Mouse (Mus musculus) hindbrain, embryonic 14.5 days (tissue): Measurements from ENCODE around the gene Ssr2. TPM values are rescaled to one million over a fixed set of nuclear protein-coding genes. Genes with fewer than 3 reads are reported as not detected.
A peak's percentile ranks its signal among the peaks of the same experiment; 100 is the strongest.

ENCODE experiments used
- ATAC-seq: fragments of 200-750 bp; cut with Nextera tagmentation; 2 replicates; pipeline ENCODE4 v1.8.0; 2017; ENCODE audit warnings: moderate number of reproducible peaks, mild to moderate bottlenecking, moderate TSS enrichment, moderate library complexity; ENCODE audit not compliant: low FRiP score
- DNase-seq: peaks from one replicate; pipeline ENCODE4 v3.0.0-alpha.2; 2015; ENCODE audit warnings: low spot score
- H3K27ac ChIP-seq: fragments of 300-500 bp; sonication (generic); 2 replicates; pipeline ENCODE4 v1.5.1; 2014; ENCODE audit warnings: mild to moderate bottlenecking, moderate library complexity
- H3K27me3 ChIP-seq: fragments of 300-500 bp; sonication (generic); 2 replicates; pipeline ENCODE4 v1.6.1; 2014; ENCODE audit warnings: mild to moderate bottlenecking, low read length, mixed read lengths; ENCODE audit not compliant: control insufficient read depth, insufficient read depth
- H3K36me3 ChIP-seq: fragments of 300-500 bp; sonication (generic); replicated peaks from 2 replicates; pipeline ENCODE4 v1.6.1; 2014; ENCODE audit not compliant: control insufficient read depth, insufficient read depth
- H3K4me1 ChIP-seq: fragments of 300-500 bp; sonication (generic); replicated peaks from 2 replicates; pipeline ENCODE4 v1.6.1; 2014; ENCODE audit warnings: antibody characterized with exemption, low read length, mixed read lengths; ENCODE audit not compliant: control insufficient read depth, insufficient read depth
- H3K4me2 ChIP-seq: fragments of 300-500 bp; sonication (generic); replicated peaks from 2 replicates; pipeline ENCODE4 v1.6.1; 2014; ENCODE audit warnings: mild to moderate bottlenecking, moderate library complexity
- H3K4me3 ChIP-seq: fragments of 300-500 bp; sonication (generic); replicated peaks from 2 replicates; pipeline ENCODE4 v1.5.1; 2014; ENCODE audit warnings: mild to moderate bottlenecking, low read length
- H3K9ac ChIP-seq: fragments of 300-500 bp; sonication (generic); 2 replicates; pipeline ENCODE4 v1.6.1; 2014
- H3K9me3 ChIP-seq: fragments of 300-500 bp; sonication (generic); 2 replicates; pipeline ENCODE4 v1.6.1; 2016; ENCODE audit warnings: low read length; ENCODE audit not compliant: control insufficient read depth
- WGBS: fragments of 180-500 bp; shearing (Covaris S2); extraction: QIAGEN DNeasy Blood & Tissue Kit; methylation state at CpG from one replicate; pipeline ENCODE4 v1.1.7; 2014; 5-methylcytosine and 5-hydroxymethylcytosine counted together
- polyA plus RNA-seq: library from polyadenylated mRNA; unstranded; fragments of >200 nt; fragmentation: Nextera tagmentation; extraction: Ambion mirVana; gene quantifications from 2 replicates; pipeline ENCODE4 v1.2.1, GENCODE M21; 2014

The Ssr2 gene
- polyA plus RNA-seq, 1 experiment from 2014 or later: 129 TPM

DNA sequence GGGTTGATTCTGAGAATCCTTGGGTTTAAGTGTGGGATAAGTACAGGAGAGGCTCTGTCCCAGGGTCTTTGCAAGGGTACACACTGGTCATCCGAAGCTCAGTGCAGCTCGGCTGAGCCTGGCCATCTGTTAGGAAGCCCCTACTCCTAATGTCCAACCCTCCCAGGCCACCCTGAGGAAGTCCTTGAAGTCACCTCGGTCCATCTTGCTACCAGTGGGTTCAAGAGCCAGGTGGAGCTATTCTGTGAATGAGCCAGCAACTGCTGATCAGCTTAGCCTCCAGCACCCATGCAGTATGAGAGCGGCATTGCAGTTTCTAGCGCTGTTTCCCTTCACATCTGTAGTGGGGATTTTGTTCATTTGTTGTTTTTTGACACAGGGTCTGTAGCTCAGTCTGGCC, 35.6 kb upstream of the Ssr2 start:
- DNase-seq (no peak), ATAC-seq (no peak)
- Histone ChIP-seq H3K4me3 (no peak overlapping the region), H3K4me2 (0 out of 2 replicates have a peak overlapping the region, but pooled peaks have one; percentile 3), H3K27me3 (no peaks in the 10 kb centered on the region), H3K9me3 (no peaks in the 10 kb centered on the region), H3K9ac (peak overlapping the region; percentile 34; the same call in 1 of the 2 replicates), H3K27ac (peak overlapping the region; percentile 70; the same call in 1 of the 2 replicates), H3K36me3 (peaks cover 60% of the 10 kb centered on the region), H3K4me1 (peaks cover 55% of the 10 kb centered on the region)
- WGBS: 57% methylated on average over 5 of the region's 5 CpGs

DNA sequence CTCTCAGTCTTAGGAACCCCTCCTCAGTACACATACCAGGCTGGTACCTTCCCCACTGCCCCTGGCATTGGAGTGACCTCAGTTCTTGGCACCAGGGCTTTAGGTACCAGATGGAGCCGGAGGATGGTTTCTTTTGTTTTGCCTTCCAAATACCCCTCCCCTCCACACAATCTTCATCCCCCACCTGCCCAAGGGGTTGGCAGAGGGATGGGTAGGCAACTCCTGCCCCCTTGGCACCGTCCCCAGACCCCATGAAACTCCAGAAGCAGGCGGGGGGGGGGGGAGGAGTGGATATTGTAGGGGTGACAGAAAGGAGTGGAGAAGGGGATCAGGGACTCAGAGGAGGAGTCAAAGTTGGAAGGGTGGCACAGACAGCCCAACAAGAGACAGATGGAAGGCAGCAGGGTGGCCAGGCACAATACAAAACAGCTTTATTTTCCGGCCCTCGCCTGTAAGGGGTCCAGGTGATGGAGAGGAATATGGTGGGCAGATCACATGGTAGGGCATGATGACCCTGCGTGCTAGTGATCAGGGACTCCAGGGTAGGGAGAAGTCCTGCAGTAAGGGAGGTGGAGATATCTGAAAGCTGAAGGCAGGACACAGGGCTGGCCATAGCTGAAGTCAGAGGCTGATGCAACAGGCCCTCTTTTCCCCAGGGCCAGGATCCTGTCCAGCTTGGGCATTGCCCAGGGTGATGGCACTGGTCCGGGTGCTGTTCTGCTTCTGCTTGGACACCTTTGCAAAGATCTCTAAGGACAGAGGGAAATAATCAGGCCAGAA, 33.9 kb upstream of the Ssr2 start:
- Histone ChIP-seq H3K4me3 (no peak overlapping the region), H3K4me1 (peaks cover 38% of the 10 kb centered on the region), H3K4me2 (no peak overlapping the region), H3K27ac (0 out of 2 replicates have a peak overlapping the region, but pooled peaks have one; percentile 41), H3K9ac (no peak overlapping the region), H3K36me3 (peaks cover 44% of the 10 kb centered on the region), H3K27me3 (no peaks in the 10 kb centered on the region), H3K9me3 (no peaks in the 10 kb centered on the region)
- no peak for DNase-seq
- ATAC-seq: peak; percentile 35
- 47% methylated on average over 6 of the region's 7 CpGs for WGBS

DNA sequence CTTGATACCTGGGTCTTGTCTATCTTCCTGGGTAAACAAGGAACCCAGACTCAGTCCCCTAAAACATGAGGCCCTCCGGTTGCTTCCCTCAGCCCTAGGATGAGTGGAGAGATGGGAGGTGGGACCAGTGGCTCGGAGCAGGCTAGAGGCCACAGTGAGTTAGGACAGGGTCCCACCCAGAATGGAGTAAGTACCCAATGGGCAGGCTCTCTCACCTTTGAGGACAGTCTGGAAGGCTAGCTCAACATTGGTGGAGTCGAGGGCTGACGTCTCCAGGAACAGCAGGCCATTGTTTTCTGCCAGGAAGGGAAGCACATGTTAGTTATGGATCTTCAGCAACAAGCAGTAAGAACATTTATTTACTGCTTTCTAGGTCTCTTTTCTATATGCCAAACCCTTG, 33.2 kb upstream of the Ssr2 start:
- H3K27me3 ChIP-seq: no peaks in the 10 kb centered on the region
- H3K9me3 ChIP-seq: no peaks in the 10 kb centered on the region
- H3K9ac ChIP-seq: no peak overlapping the region
- DNase-seq: no peak
- 74% methylated on average over 4 of the region's 4 CpGs for WGBS
- H3K4me2 ChIP-seq: no peak overlapping the region
- H3K4me1 ChIP-seq: peaks cover 31% of the 10 kb centered on the region
- ATAC-seq: no peak
- H3K36me3 ChIP-seq: peaks cover 37% of the 10 kb centered on the region
- no peak overlapping the region for H3K4me3 ChIP-seq
- H3K27ac ChIP-seq: 0 out of 2 replicates have a peak overlapping the region, but pooled peaks have one; percentile 41

DNA sequence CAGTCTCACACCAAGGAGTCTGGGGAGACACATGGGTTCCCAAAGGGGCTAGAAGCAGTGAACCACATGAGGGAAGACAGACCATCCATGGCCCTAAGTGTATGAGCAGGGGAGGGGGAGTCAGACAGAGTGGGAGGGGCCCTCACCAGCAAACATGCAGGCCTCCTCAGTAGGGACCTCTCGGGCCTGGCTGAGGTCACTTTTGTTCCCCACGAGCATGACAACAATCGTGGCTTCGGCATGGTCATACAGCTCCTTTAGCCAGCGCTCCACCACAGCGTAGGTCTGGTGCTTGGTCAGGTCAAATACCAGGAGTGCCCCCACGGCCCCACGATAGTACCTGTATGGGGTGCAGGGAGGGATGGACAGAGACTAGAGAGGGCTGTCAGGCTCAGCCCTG, 32.5 kb upstream of the Ssr2 start:
- peaks cover 25% of the 10 kb centered on the region for H3K4me1 ChIP-seq
- no peak overlapping the region for H3K4me3 ChIP-seq
- H3K27me3 ChIP-seq: no peaks in the 10 kb centered on the region
- H3K9ac ChIP-seq: no peak overlapping the region
- 82% methylated on average over 8 of the region's 8 CpGs for WGBS
- no peaks in the 10 kb centered on the region for H3K9me3 ChIP-seq
- peaks cover 30% of the 10 kb centered on the region for H3K36me3 ChIP-seq
- no peak for ATAC-seq
- no peak for DNase-seq
- H3K4me2 ChIP-seq: no peak overlapping the region
- no peak overlapping the region for H3K27ac ChIP-seq

DNA sequence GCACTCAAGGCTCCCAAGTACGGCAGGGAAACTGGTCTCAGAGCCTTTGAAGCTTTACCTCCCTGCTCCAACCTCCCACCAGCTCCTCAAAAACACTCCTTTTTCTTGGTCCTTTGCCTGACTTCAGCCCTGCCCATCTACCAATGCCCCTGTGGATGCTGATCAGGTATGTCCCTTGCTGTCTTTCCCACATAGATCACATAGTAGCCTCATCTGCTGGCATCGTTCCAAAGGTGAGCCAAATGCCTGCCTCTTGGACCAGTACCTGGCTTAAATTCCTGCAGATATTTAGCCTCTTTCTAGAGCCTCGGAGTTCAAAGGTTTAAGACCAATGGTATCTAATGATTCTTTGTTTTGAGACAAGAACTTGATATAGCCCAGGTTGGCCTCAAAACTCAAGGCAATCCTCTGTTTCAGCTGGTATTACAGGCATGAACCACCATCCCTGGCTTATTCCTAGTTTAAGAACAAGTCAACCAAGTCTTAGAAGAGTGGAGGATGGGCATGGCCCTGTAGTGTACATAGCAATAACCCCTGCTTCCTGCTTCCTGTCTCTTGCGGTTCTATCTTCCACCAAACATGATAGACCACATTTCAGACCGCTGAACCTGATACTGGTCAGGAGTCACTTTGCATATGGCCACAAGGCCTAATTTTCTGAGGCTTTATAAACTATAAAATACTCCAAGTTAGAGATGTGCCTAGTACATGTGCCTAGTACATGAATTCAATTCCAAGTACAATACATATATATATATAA, 31.8 kb upstream of the Ssr2 start:
- Histone ChIP-seq H3K27me3 (no peaks in the 10 kb centered on the region), H3K9ac (no peak overlapping the region), H3K9me3 (no peaks in the 10 kb centered on the region), H3K27ac (no peak overlapping the region), H3K36me3 (peaks cover 24% of the 10 kb centered on the region), H3K4me3 (no peak overlapping the region), H3K4me1 (peaks cover 18% of the 10 kb centered on the region), H3K4me2 (no peak overlapping the region)
- ATAC-seq (no peak), DNase-seq (no peak)
- 74% methylated on average over 5 of the region's 5 CpGs for WGBS

DNA sequence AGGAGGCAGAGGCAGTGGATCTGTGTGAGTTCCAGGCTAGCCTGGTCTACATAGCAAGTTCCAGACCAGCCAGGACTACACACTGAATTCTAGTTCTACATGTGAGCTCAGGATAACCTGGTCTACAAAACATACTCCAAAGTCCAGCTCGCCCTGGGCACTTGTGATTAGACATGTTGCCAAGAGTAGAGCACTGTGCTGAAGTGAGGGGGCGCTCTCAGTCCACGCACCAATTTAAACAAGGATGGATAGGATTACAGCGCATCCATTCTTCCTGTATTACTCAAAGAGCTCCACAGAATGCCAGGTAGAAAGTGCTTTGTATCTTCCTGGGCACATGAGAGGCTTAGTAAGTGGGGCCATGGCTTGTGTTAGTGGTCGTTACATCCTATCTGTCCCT, 31.2 kb upstream of the Ssr2 start:
- Histone ChIP-seq H3K9ac (no peak overlapping the region), H3K9me3 (no peaks in the 10 kb centered on the region)
- WGBS: 44% methylated on average over 5 of the region's 5 CpGs

DNA sequence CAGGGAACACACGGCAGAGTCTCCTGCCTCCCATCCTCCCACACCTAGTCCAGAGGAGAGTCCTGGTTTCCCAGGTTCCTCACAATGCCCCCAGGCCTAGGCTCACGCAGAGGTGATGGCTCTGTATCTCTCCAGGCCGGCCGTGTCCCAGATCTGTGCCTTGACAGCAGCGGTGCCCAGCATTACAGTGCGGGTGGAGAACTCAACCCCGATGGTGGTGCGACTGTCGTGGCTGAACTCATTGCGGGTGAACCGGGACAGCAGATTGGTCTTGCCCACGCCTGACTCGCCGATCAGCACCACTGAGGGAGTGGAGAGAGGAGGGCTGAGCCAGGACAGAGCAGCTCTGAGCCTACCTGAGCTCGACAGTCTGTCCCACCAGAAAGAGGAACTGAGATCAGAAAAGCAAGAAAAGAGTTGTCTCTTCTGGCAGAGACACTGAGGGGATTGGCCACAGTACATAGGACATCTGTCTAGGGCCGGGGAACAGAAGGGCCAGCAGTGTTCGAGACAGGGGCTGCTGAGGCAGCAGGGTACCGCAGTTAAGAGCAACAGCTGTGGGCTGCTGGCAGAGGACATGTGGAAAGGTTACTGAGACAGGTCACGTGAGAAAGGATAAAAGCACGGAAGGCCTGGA, 30.6 kb upstream of the Ssr2 start:
- H3K9ac ChIP-seq: no peak overlapping the region
- H3K4me1 ChIP-seq: peaks cover 9% of the 10 kb centered on the region
- no peak for DNase-seq
- no peak overlapping the region for H3K4me2 ChIP-seq
- WGBS: 72% methylated on average over 20 of the region's 20 CpGs
- no peak for ATAC-seq
- no peaks in the 10 kb centered on the region for H3K9me3 ChIP-seq
- no peak overlapping the region for H3K4me3 ChIP-seq
- no peak overlapping the region for H3K27ac ChIP-seq
- peaks cover 15% of the 10 kb centered on the region for H3K36me3 ChIP-seq
- no peaks in the 10 kb centered on the region for H3K27me3 ChIP-seq

More for the DNA sequence above, 31.2 kb upstream of the Ssr2 start:
- peaks cover 19% of the 10 kb centered on the region for H3K36me3 ChIP-seq
- no peak overlapping the region for H3K4me3 ChIP-seq
- H3K4me1 ChIP-seq: peaks cover 14% of the 10 kb centered on the region
- H3K27ac ChIP-seq: no peak overlapping the region
- no peak for ATAC-seq
- H3K4me2 ChIP-seq: no peak overlapping the region
- no peaks in the 10 kb centered on the region for H3K27me3 ChIP-seq
- no peak for DNase-seq

DNA sequence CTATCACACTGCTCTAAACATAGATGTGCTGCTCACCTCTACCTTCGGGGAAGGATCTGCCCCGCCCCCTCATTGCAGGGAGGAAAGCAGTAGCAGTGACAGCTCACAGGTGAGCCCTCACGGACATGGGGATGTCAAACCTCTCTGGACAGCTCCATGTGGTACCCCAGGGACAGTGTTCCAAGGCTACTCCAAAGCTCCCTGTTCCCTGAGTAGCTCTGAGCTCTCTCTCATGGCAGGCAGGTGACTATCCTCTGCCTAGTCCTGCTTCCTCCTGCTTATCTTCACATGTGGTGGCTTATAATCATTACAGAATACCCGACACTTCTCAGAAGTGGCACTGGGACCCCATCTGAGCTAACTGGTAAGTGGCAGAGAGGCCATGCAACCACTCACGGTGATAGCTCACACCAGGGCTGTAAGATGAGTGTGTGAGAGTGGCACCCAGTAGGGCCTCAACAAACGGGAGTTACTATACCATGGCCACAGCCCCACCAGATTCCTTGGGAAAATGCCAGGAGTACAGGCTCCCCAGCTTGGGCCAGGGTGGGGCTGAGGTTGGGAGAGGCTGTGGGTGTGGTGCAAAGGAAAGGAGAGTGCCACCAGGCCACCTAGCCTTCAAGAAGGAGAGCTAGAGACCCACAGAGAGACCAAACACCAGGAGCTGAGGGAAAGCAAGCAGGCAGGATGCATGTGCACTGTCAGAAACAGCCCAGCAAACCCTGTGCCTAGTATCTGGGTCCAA, 28.8 kb upstream of the Ssr2 start:
- no peak for DNase-seq
- no peak overlapping the region for H3K27ac ChIP-seq
- peaks cover 2% of the 10 kb centered on the region for H3K4me1 ChIP-seq
- H3K4me2 ChIP-seq: no peak overlapping the region
- ATAC-seq: no peak
- H3K9me3 ChIP-seq: no peaks in the 10 kb centered on the region
- no peak overlapping the region for H3K9ac ChIP-seq
- WGBS: 83% methylated on average over 6 of the region's 6 CpGs
- H3K4me3 ChIP-seq: no peak overlapping the region
- H3K27me3 ChIP-seq: no peaks in the 10 kb centered on the region
- no peaks in the 10 kb centered on the region; the same call in 1 of the 2 replicates for H3K36me3 ChIP-seq
